18 mouse cellular contexts compared by ENCODE assay signal in the genomic region with DNA sequence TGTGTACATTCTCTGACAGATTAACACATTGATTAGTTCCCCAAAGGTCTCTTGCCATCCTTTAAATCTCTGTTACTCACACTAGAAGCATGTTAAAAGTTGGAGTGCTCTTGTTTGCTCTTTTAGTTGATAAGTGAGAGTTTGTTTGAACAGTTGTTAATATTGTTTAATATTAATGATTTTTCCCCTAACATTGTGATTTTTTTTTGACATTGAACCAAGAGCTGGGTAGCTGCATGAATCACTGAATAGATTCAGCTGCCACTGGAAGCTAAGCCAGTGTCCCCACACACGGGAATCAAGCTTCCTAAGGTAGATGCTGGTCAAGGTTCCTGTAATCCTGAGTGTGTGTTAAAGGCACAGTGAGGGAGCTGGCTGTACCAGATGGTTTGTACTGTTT. TPM values are rescaled to one million over a fixed set of nuclear protein-coding genes. Genes with fewer than 3 reads are reported as not detected.
DNase-seq lines count a peak whose midpoint lies in the region; ATAC-seq and TF ChIP-seq lines count a peak whose summit lies in the region.
"Had no signal": no experiment of that assay in that cellular context is flagged by ENCODE, and none has a peak within 500 bp of the region (broad histone marks: within the 10 kb centered on the region; RNA-seq: fewer than 3 reads in every experiment).

No protein-coding gene starts in this region.

- 24% methylated on average over 1 of the region's 1 CpGs for WGBS in liver, adult 2 months
- WGBS in liver, embryonic 11.5 days, result 64% methylated on average over 1 of the region's 1 CpGs
- WGBS in lung, embryonic 16.5 days, result 30% methylated on average over 1 of the region's 1 CpGs
- WGBS in liver, embryonic 15.5 days (ENCODE audit: insufficient replicate concordance), result 68% methylated on average over 1 of the region's 1 CpGs
- WGBS in liver, postnatal 0 days (ENCODE audit: insufficient replicate concordance), result 40% methylated on average over 1 of the region's 1 CpGs

- peaks cover 27% of the 10 kb centered on the region for H3K4me1 ChIP-seq in liver, adult 2 months (ENCODE audit: control insufficient read depth, insufficient read depth, low read length)
- peaks cover 37% of the 10 kb centered on the region for H3K4me1 ChIP-seq in liver, embryonic 11.5 days (replicated peaks; ENCODE audit: control insufficient read depth, insufficient read depth, low read length)
- peaks cover 17% of the 10 kb centered on the region for H3K4me1 ChIP-seq in lung, embryonic 16.5 days (replicated peaks; ENCODE audit: control insufficient read depth, insufficient read depth, low read length)
- peaks cover 65% of the 10 kb centered on the region for H3K4me1 ChIP-seq in liver, embryonic 15.5 days (replicated peaks)
- peaks cover 30% of the 10 kb centered on the region for H3K4me1 ChIP-seq in liver, postnatal 0 days (ENCODE audit: insufficient read depth)
- H3K4me1 ChIP-seq: embryonic facial prominence, embryonic 12.5 days; forebrain, embryonic 12.5 days; hindbrain, embryonic 12.5 days had no signal

- TF ChIP-seq CTCF in liver, adult 2 months (IDR thresholded peaks at IDR 0.05; ENCODE audit: low read depth, low read length), result no peak
- no peak for TF ChIP-seq CTCF in liver, postnatal 0 days (IDR thresholded peaks at IDR 0.05; ENCODE audit: low read depth)

- no peak overlapping the region for H3K9ac ChIP-seq in liver, adult 2 months (ENCODE audit: low read depth, low read length)
- no peak overlapping the region for H3K9ac ChIP-seq in liver, embryonic 11.5 days (ENCODE audit: low read depth, low read length)
- H3K9ac ChIP-seq in lung, embryonic 16.5 days (ENCODE audit: low read length), result 0 out of 2 replicates have a peak overlapping the region, but pooled peaks have one; percentile 22
- H3K9ac ChIP-seq in liver, embryonic 15.5 days, result no peak overlapping the region
- no peak overlapping the region for H3K9ac ChIP-seq in liver, postnatal 0 days (replicated peaks)
- H3K9ac ChIP-seq: embryonic facial prominence, embryonic 12.5 days; forebrain, embryonic 12.5 days; heart, embryonic 12.5 days; hindbrain, embryonic 12.5 days had no signal

- no peak for TF ChIP-seq POLR2A in liver, adult 2 months (IDR thresholded peaks at IDR 0.05; ENCODE audit: extremely low read depth, insufficient read depth, low read length)

- no peak overlapping the region for H3K4me3 ChIP-seq in liver, adult 2 months (ENCODE audit: insufficient read depth, low read depth, low read length)
- H3K4me3 ChIP-seq in liver, embryonic 11.5 days (ENCODE audit: low read depth, low read length), result no peak overlapping the region
- H3K4me3 ChIP-seq in lung, embryonic 16.5 days (ENCODE audit: low read length), result no peak overlapping the region
- H3K4me3 ChIP-seq in liver, embryonic 15.5 days (replicated peaks), result no peak overlapping the region
- H3K4me3 ChIP-seq in liver, postnatal 0 days (ENCODE audit: low read depth, low read length), result no peak overlapping the region
- H3K4me3 ChIP-seq: embryonic facial prominence, embryonic 12.5 days; forebrain, embryonic 12.5 days; heart, adult 2 months; heart, embryonic 12.5 days; hindbrain, embryonic 12.5 days had no signal

- no peak for TF ChIP-seq EP300 in liver, postnatal 0 days (IDR thresholded peaks at IDR 0.05; ENCODE audit: low read depth)

- no peak overlapping the region for H3K4me2 ChIP-seq in liver, embryonic 11.5 days
- H3K4me2 ChIP-seq in lung, embryonic 16.5 days (ENCODE audit: low read depth, low read length), result no peak overlapping the region; the same call in 1 of the 2 replicates
- H3K4me2 ChIP-seq in liver, embryonic 15.5 days, result no peak overlapping the region
- H3K4me2 ChIP-seq in liver, postnatal 0 days (ENCODE audit: low read depth, low read length), result no peak overlapping the region
- H3K4me2 ChIP-seq: embryonic facial prominence, embryonic 12.5 days; forebrain, embryonic 12.5 days; heart, embryonic 12.5 days; hindbrain, embryonic 12.5 days had no signal

- peak overlapping the region; percentile 34 for H3K27ac ChIP-seq in liver, adult 2 months (replicated peaks; ENCODE audit: insufficient read depth, low read depth, low read length)
- H3K27ac ChIP-seq in liver, embryonic 11.5 days (ENCODE audit: low read depth, low read length), result no peak overlapping the region
- peak overlapping the region; percentile 50; the same call in 1 of the 2 replicates for H3K27ac ChIP-seq in lung, embryonic 16.5 days (ENCODE audit: low read length)
- H3K27ac ChIP-seq in liver, embryonic 15.5 days (replicated peaks), result peak overlapping the region; percentile 94
- peak overlapping the region; percentile 35; the same call in 1 of the 2 replicates for H3K27ac ChIP-seq in liver, postnatal 0 days (ENCODE audit: low read depth)
- H3K27ac ChIP-seq: embryonic facial prominence, embryonic 12.5 days; forebrain, embryonic 12.5 days; heart, adult 2 months; hindbrain, embryonic 12.5 days had no signal

- no peaks in the 10 kb centered on the region for H3K79me2 ChIP-seq in liver, adult 2 months (ENCODE audit: control insufficient read depth, insufficient read depth, low read length)

- ATAC-seq in liver, embryonic 11.5 days (replicated peaks; ENCODE audit: low FRiP score), result no peak
- ATAC-seq in lung, embryonic 16.5 days (ENCODE audit: low read depth), result no peak; the same call in 1 of the 2 replicates
- ATAC-seq in liver, embryonic 15.5 days (ENCODE audit: insufficient read depth), result no peak
- no peak for ATAC-seq in liver, postnatal 0 days
- no peak for ATAC-seq in erythroblast, adult 5-6 weeks (replicated peaks; ENCODE audit: low FRiP score, poor library complexity, severe bottlenecking)
- ATAC-seq: forebrain, embryonic 16.5 days had no signal

- H3K36me3 ChIP-seq in liver, adult 2 months (ENCODE audit: control insufficient read depth, insufficient read depth, low read length), result no peaks in the 10 kb centered on the region; the same call in 1 of the 2 replicates
- no peaks in the 10 kb centered on the region for H3K36me3 ChIP-seq in liver, embryonic 11.5 days (ENCODE audit: control insufficient read depth, insufficient read depth, low read length)
- H3K36me3 ChIP-seq in lung, embryonic 16.5 days (ENCODE audit: control insufficient read depth, insufficient read depth, low read length), result peaks cover 6% of the 10 kb centered on the region; the same call in 1 of the 2 replicates
- peaks cover 44% of the 10 kb centered on the region for H3K36me3 ChIP-seq in liver, embryonic 15.5 days (replicated peaks)
- peaks cover 14% of the 10 kb centered on the region; the same call in 1 of the 2 replicates for H3K36me3 ChIP-seq in liver, postnatal 0 days (replicated peaks; ENCODE audit: insufficient read depth, low read length)

- no peaks in the 10 kb centered on the region for H3K9me3 ChIP-seq in liver, embryonic 11.5 days (ENCODE audit: control insufficient read depth, low read length)
- no peaks in the 10 kb centered on the region for H3K9me3 ChIP-seq in lung, embryonic 16.5 days (ENCODE audit: control insufficient read depth, low read length)
- no peaks in the 10 kb centered on the region for H3K9me3 ChIP-seq in liver, embryonic 15.5 days (replicated peaks)
- H3K9me3 ChIP-seq in liver, postnatal 0 days (ENCODE audit: low read length), result no peaks in the 10 kb centered on the region
- H3K9me3 ChIP-seq: embryonic facial prominence, embryonic 12.5 days; forebrain, embryonic 12.5 days; heart, embryonic 12.5 days; hindbrain, embryonic 12.5 days had no signal

- no peaks in the 10 kb centered on the region for H3K27me3 ChIP-seq in liver, adult 2 months (ENCODE audit: control insufficient read depth, insufficient read depth, low read length)
- no peaks in the 10 kb centered on the region for H3K27me3 ChIP-seq in liver, embryonic 11.5 days (replicated peaks; ENCODE audit: control insufficient read depth, insufficient read depth, low read length)
- H3K27me3 ChIP-seq in lung, embryonic 16.5 days (ENCODE audit: control insufficient read depth, insufficient read depth, low read depth, low read length), result no peaks in the 10 kb centered on the region
- H3K27me3 ChIP-seq in liver, embryonic 15.5 days, result no peaks in the 10 kb centered on the region
- no peaks in the 10 kb centered on the region for H3K27me3 ChIP-seq in liver, postnatal 0 days (ENCODE audit: insufficient read depth, low read length)
- H3K27me3 ChIP-seq: embryonic facial prominence, embryonic 12.5 days; forebrain, embryonic 12.5 days; heart, embryonic 12.5 days; hindbrain, embryonic 12.5 days had no signal

- DNase-seq in liver, adult 2 months (ENCODE audit: extremely low read depth, low read depth, low spot score), result peak; percentile 95
- DNase-seq in liver, embryonic 11.5 days (ENCODE audit: low spot score), result no peak
- DNase-seq in lung, postnatal 10 days, result no peak
- no peak for DNase-seq in liver, postnatal 0 days
- no peak for DNase-seq in spleen, postnatal 10 days (ENCODE audit: low spot score in 2 of 2)
- DNase-seq: adrenal gland, adult 2 months; adrenal gland, postnatal 36 days; cerebellum, adult 8-10 months; gastrocnemius, postnatal 10 days; heart, adult 2 months had no signal

RNA-seq across cellular contexts. Expression of a gene that starts 31.2 kb away (rescaled TPM):
- 12.1 and 33.2 TPM in 2 replicates for total RNA-seq in liver, adult 2 months (2014; rRNA removed)
- polyA plus RNA-seq in liver, adult 2 months (2012; rRNA removed), result 30.3 TPM in 2 replicates
- 18.1 and 19.1 TPM in 2 replicates for polyA plus RNA-seq in liver, embryonic 11.5 days (2014; fragmentation: Nextera tagmentation; extraction: Ambion mirVana)
- polyA plus RNA-seq in lung, embryonic 16.5 days (2015; fragmentation: Nextera tagmentation; extraction: Ambion mirVana), result 17.2 and 19.3 TPM in 2 replicates
- 12.2 and 15.8 TPM in 2 replicates for polyA plus RNA-seq in liver, embryonic 15.5 days (2015; fragmentation: Nextera tagmentation; extraction: Ambion mirVana)
- polyA plus RNA-seq in liver, postnatal 0 days (2015; fragmentation: Nextera tagmentation; extraction: Ambion mirVana), result 6.2 and 6.4 TPM in 2 replicates
- 78.4 and 136 TPM in 2 replicates for total RNA-seq in erythroblast, adult 5-6 weeks (2015; ENCODE audit: low replicate concordance)
- 84.1 and 125 TPM in 2 replicates for total RNA-seq in erythroblast, adult 5-6 weeks (2017; ENCODE audit: low replicate concordance)

RNA-seq across cellular contexts. Expression of a gene that starts 59.9 kb away (rescaled TPM):
- total RNA-seq in liver, adult 2 months (2014; rRNA removed), result 0.92 and 1.8 TPM in 2 replicates
- 0.55 and 0.72 TPM in 2 replicates for polyA plus RNA-seq in liver, adult 2 months (2012; rRNA removed)
- 0.16 and 0.33 TPM in 2 replicates for polyA plus RNA-seq in liver, embryonic 11.5 days (2014; fragmentation: Nextera tagmentation; extraction: Ambion mirVana)
- polyA plus RNA-seq in lung, embryonic 16.5 days (2015; fragmentation: Nextera tagmentation; extraction: Ambion mirVana), result 9.0 and 9.9 TPM in 2 replicates
- polyA plus RNA-seq in liver, embryonic 15.5 days (2015; fragmentation: Nextera tagmentation; extraction: Ambion mirVana), result 0.38 and 0.48 TPM in 2 replicates
- polyA plus RNA-seq in liver, postnatal 0 days (2015; fragmentation: Nextera tagmentation; extraction: Ambion mirVana), result 0.75 and 0.81 TPM in 2 replicates
- not detected in 2 replicates for total RNA-seq in erythroblast, adult 5-6 weeks (2015; ENCODE audit: low replicate concordance)
- total RNA-seq in erythroblast, adult 5-6 weeks (2017; ENCODE audit: low replicate concordance), result not detected in 2 replicates
- polyA plus RNA-seq: heart, embryonic 12.5 days had no signal
